Comparison of ENCODE assay signal across 8 mouse cellular contexts in the genomic region with DNA sequence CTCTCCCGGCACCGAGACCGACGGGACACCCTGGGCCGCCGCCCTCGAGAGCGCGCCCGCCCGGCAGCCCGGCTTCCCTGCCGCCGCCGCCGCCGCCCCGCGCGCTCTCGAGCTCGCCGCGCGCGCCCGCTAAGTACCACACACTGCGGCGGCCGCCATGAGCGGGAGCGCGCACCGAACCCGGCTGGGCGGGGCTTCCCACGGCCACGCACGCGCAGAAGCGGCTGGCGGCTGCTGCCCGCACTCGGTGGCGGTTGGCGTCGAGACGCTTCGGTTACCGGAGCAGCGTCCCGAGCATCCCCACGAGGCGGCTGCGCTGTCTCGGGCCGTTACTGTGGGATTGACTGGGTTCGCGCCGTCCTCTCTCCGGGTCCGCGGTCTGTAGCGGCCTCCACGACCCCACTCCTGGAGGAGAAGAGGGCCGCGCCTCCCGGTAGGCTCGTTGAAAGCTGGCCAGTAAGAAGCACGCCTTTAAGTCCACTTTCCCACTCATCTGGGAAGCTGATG. TPM values are rescaled to one million over a fixed set of nuclear protein-coding genes. Genes with fewer than 3 reads are reported as not detected.
DNase-seq lines count a peak whose midpoint lies in the region; ATAC-seq lines count a peak whose summit lies in the region.

No protein-coding gene starts in this region.

- intact Hi-C loops in gastrocnemius, postnatal 14 days (cut with DNase I; ENCODE audit: low total_unique reads): no loop called here
- intact Hi-C loops in left cerebral cortex, postnatal 10 days (cut with DNase I): loop anchor here (10.0 kb wide), 2 partner anchors 81 to 159 kb away; no protein-coding TSS in a partner anchor

- peak; percentile 96 to 98 for DNase-seq in adrenal gland, adult (ENCODE audit: inconsistent age in 2 of 2, low spot score in 1 of 2)
- peak; percentile 93 for DNase-seq in embryo, embryonic 10 days (ENCODE audit: low spot score)
- DNase-seq in gastrocnemius, postnatal 14 days: peak; percentile 94
- DNase-seq in left cerebral cortex, postnatal 10 days (ENCODE audit: extremely low spot score in 1 of 2, low spot score in 2 of 2): peak; percentile 86 to 96
- peak; percentile 95 to 96 for DNase-seq in right cerebral cortex, postnatal 10 days (ENCODE audit: low spot score in 2 of 2)
- DNase-seq in urinary bladder, postnatal 14 days (ENCODE audit: low spot score): peak; percentile 94

- ATAC-seq in inflammation-experienced regulatory T-cells, adult 6 months: peak; percentile 75
- peak; percentile 78 for ATAC-seq in megakaryocyte progenitor cell, adult 5-6 weeks (replicated peaks; ENCODE audit: poor library complexity)

RNA-seq across cellular contexts. Expression of a gene that starts 0.3 kb away (rescaled TPM):
- total RNA-seq in gastrocnemius, postnatal 14 days (2021): 10 to 100 TPM; 10.5 to 12.6 TPM
- polyA plus RNA-seq in inflammation-experienced regulatory T-cells, adult 6 months (2017; shearing (Covaris generic)): 1 to 10 TPM; 4.6 to 9.0 (median 6.2) TPM
- total RNA-seq in left cerebral cortex, postnatal 10 days (2021): 10 to 100 TPM; 33.4 to 35.7 TPM
- 15.6 and 17.4 TPM in 2 replicates for total RNA-seq in megakaryocyte progenitor cell, adult 5-6 weeks (2015)
- total RNA-seq in megakaryocyte progenitor cell, adult 5-6 weeks (2017): 17.4 and 19.9 TPM in 2 replicates

RNA-seq across cellular contexts. Expression of a gene that starts 0.5 kb away (rescaled TPM):
- 1 to 10 TPM; 3.3 to 6.4 TPM for total RNA-seq in gastrocnemius, postnatal 14 days (2021)
- under 1 TPM in 1 of 3 experiments, not detected in 2; 0.51 TPM for polyA plus RNA-seq in inflammation-experienced regulatory T-cells, adult 6 months (2017; shearing (Covaris generic))
- total RNA-seq in left cerebral cortex, postnatal 10 days (2021): 1 to 10 TPM; 4.0 to 4.3 TPM
- 0.17 TPM in 1 of 2 replicates, not detected in the other for total RNA-seq in megakaryocyte progenitor cell, adult 5-6 weeks (2015)
- total RNA-seq in megakaryocyte progenitor cell, adult 5-6 weeks (2017): 0.42 TPM in 1 of 2 replicates, not detected in the other

Comparison
In these comparisons a context has a peak if more than half of its experiments do, and no peak if none do; other contexts are left out.
1. Peak in every context shown above with its lines: DNase-seq and ATAC-seq.